Mouse (Mus musculus) gastrocnemius, postnatal 4 days (tissue): ENCODE data around the gene Atp8a2. TPM values are rescaled to one million over a fixed set of nuclear protein-coding genes. Genes with fewer than 3 reads are reported as not detected.
A peak's percentile ranks its signal among the peaks of the same experiment; 100 is the strongest.
"Not testable (repeated sequence)": the region's sequence is repeated elsewhere in the genome, so short reads cannot be mapped to it uniquely, and the experiment has no call there.

ENCODE experiments used
- DNase-seq, 2 experiments: peaks; one replicate each; pipeline ENCODE4 v3.0.0; 2021 to 2022; ENCODE audit warnings: low spot score in 2 of 2, mixed read lengths in 2 of 2
- total RNA-seq, 2 experiments: library from RNA; stranded (reverse); gene quantifications; 2 replicates each; pipeline ENCODE4 v1.2.3; 2021

The Atp8a2 gene
- total RNA-seq, 2 experiments from 2014 or later: 0.91 to 1.1 TPM

- peak in 1 of 2 experiments; percentile 36 for DNase-seq
Measured at GRCm38 (mm10) chr14:59858501-59859225, 338.3 kb downstream of the Atp8a2 start.

- no peak for DNase-seq
Measured at GRCm38 (mm10) chr14:59853139-59853538, 343.8 kb downstream of the Atp8a2 start.

- DNase-seq: no peak
Measured at GRCm38 (mm10) chr14:59846609-59847375, 350.2 kb downstream of the Atp8a2 start.

GRCm38 (mm10) chr14:59843264-59843942 is 353.6 kb downstream of the Atp8a2 start:
- DNase-seq: no peak

GRCm38 (mm10) chr14:59839951-59840720 is 356.8 kb downstream of the Atp8a2 start:
- DNase-seq: no peak

- DNase-seq: not testable (repeated sequence)
Measured at GRCm38 (mm10) chr14:59838446-59839259, 358.3 kb downstream of the Atp8a2 start.

GRCm38 (mm10) chr14:59837691-59838241 is 359.2 kb downstream of the Atp8a2 start:
- not testable (repeated sequence) for DNase-seq

GRCm38 (mm10) chr14:59836876-59837543 is 360.0 kb downstream of the Atp8a2 start:
- no peak for DNase-seq

GRCm38 (mm10) chr14:59829580-59829979 is 367.4 kb downstream of the Atp8a2 start:
- DNase-seq: no peak

GRCm38 (mm10) chr14:59827409-59827808 is 369.6 kb downstream of the Atp8a2 start:
- DNase-seq: no peak

- no peak for DNase-seq
Measured at GRCm38 (mm10) chr14:59820115-59820419, 376.9 kb downstream of the Atp8a2 start.

- DNase-seq: no peak
Measured at GRCm38 (mm10) chr14:59819215-59820114, 377.5 kb downstream of the Atp8a2 start.

GRCm38 (mm10) chr14:59810316-59810715 is 386.7 kb downstream of the Atp8a2 start:
- not testable (repeated sequence) for DNase-seq

GRCm38 (mm10) chr14:59809790-59810189 is 387.2 kb downstream of the Atp8a2 start:
- DNase-seq: no peak

- no peak for DNase-seq
Measured at GRCm38 (mm10) chr14:59807528-59808300, 389.3 kb downstream of the Atp8a2 start.

- peak in 1 of 2 experiments; percentile 21 for DNase-seq
Measured at GRCm38 (mm10) chr14:59806910-59807309, 390.1 kb downstream of the Atp8a2 start.

GRCm38 (mm10) chr14:59806159-59806558 is 390.8 kb downstream of the Atp8a2 start:
- DNase-seq: no peak

- no peak for DNase-seq
Measured at GRCm38 (mm10) chr14:59805683-59806082, 391.3 kb downstream of the Atp8a2 start.
